Mouse (Mus musculus) adrenal gland, adult 18-20 months (tissue): ENCODE data around the gene Dpysl4. TPM values are rescaled to one million over a fixed set of nuclear protein-coding genes. Genes with fewer than 3 reads are reported as not detected.

ENCODE experiments used
- DNase-seq, 2 experiments: peaks; one replicate each; pipeline ENCODE4 v3.0.0; 2021 to 2022; ENCODE audit warnings: low spot score in 2 of 2
- total RNA-seq, 2 experiments: library from RNA; stranded (reverse); gene quantifications; 1 replicate in 1 of 2; 2 replicates in 1 of 2; pipeline ENCODE4 v1.2.3; 2021

Dpysl4 gene
- total RNA-seq, 2 experiments from 2014 or later = 0.22 to 0.70 TPM

DNA sequence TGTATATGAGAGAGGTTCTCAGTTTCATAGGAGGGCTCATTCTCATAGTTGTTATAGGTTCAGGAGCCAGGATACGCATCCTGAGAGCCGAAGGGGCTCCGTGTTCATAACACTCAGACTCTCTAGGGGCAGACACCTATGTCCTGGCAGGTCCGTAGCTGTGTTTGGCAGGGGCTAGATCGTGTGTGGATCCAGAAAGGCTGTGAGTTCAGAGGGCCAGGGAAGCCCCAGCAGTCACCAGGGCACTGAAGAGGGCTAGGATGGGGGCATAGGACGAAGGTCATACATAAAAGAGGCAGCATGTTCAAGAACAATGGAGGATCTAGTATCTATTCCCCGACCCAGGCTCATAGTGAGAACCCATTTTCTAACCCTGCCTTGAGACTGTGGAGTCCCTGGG lies 9.5 kb downstream of the Dpysl4 start:
- DNase-seq = no peak

DNA sequence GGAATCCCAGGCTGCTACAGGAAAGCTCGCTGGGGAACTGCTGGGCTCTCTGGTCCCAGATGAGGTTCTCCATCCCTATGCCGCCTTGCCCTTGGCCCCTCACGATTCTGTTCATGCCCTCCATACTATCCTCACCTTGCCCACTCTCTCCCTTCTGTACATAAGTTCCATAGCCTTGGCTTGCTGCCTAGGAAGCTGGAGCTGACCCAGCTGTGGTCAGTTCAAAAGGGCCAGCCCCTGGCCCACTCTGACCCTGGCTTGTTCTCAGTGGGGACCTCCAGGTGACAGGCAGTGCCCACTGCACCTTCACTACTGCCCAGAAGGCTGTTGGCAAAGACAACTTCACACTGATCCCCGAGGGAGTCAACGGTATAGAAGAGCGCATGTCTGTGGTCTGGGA lies 10.6 kb downstream of the Dpysl4 start:
- DNase-seq = no peak

DNA sequence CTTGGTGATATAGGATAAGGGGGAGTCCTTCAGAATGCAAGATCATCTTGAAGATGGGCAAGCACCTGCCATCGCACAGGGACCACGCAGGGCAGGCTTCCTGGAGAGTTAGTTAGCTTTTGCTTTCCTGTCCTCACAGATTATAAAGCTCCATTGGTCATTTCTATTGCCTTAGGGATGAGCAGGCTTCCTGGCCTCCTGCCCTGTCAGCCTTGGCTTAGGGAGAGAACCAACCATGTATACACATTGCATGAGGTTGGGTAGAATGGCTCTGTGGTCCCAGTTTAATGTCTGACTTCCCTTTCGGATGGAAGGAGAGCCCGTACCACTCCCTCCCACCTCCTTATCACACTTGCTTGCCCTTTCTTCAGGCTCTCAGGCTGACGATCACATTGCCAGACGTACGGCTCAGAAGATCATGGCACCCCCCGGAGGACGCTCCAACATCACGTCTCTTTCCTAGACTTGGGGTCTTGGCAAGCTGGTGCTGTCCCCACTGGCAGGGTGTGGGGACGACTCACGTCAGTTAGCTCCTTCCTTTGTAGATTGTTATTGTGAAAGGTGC lies 14.8 kb downstream of the Dpysl4 start:
- no peak for DNase-seq

DNA sequence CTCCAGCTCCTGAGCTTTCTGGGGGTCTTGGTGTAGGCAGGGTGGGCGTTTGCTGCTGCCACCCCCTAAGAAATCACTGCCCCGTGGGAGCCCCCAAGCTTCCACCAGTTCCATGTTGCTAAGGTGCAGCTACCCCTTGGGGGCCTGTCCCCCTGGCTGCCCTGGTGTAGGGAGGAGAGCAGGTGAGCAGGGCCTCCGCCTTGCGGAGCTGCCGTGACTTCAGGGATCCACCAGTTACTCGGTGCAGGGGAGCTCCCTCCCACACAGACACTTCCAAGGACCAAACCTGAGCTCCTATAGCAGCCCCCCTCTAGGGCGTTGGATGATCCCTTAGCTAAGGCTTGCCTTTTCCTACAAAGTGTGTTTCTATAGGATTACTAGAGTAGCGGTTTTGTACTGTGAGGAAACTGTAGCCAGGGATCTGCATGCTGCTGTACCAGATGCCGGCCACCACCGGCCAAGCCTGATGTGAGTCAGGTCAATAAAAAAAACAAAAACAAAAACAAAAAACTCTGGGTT lies 15.5 kb downstream of the Dpysl4 start:
- no peak for DNase-seq

DNA sequence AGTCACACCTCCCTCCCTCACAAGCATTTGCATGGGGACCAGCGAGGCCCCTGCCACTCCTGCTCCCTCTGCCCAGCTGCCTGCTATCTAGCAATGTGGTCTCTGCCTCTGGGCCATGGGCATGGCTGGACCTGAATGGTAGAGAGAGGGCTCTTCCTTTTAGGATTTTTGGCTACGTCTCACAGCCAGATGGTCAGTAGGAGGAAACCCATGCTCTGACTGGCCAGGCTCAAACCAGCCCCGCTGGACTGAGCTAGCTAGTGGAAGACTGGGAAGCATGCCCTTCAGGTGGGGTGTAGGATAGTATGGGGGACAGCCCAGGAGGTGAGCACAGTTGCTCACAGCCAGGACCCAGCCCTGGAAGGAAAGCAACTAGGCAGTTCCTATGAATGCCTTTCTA lies 16.0 kb downstream of the Dpysl4 start:
- DNase-seq = no peak

DNA sequence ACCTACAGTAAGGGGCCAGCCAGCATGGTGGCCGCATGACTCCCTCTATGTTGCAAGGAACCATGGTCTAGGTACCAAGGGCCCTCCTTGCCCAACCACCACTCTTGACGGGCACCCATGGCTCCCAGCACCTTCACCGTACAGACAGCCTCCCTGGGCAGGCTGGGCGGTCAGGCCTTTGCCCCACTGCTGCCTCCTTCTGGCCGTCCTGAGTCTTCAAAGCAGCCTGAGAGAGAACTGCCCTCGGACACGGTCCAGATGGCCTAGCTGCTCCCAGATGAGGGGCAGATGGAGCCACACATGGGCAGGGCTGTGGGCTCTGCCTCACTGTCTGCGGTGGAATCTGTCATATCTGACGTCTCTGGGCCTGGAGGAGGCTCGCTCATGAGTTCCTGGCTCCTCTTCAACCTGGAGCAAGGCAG lies 18.2 kb downstream of the Dpysl4 start:
- DNase-seq = no peak

DNA sequence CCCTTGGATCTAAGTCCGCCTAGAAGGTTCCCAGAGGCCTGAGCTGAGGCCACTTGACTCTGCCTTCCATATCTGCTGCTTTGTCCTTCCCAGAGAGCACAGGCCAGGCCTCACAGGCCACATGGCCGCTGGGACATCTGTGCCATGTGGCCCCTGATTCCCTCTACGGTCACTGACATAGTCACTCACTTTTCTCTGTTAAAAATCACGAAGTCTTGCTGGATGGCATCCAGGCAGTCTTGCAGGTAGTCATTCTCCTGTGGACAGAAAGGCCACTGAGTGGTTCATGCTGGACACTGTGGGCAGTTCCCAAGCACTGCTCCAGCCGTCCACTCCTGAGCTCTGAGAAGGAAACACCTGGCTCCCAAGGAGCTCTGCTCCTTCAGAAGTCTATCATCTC lies 19.3 kb downstream of the Dpysl4 start:
- no peak for DNase-seq

DNA sequence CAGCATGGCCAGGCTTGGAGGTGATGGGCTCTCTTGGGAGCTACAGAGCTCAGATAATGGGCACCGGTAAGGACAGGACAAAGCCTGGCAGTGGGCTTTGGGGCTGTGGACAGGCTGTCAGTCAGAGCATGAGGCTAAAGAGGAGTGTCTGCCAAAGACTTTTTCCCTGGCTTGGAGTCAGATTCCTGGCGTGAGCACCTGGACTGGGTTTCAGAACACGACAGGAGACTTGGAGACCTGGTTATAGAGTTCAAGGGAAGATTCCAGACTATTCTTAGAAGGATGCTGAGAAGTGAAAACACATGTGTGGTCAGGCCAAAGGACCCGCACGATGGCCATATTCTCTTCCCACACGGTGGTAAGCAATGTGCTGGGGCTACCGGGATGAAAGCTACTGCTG lies 19.9 kb downstream of the Dpysl4 start:
- no peak for DNase-seq

DNA sequence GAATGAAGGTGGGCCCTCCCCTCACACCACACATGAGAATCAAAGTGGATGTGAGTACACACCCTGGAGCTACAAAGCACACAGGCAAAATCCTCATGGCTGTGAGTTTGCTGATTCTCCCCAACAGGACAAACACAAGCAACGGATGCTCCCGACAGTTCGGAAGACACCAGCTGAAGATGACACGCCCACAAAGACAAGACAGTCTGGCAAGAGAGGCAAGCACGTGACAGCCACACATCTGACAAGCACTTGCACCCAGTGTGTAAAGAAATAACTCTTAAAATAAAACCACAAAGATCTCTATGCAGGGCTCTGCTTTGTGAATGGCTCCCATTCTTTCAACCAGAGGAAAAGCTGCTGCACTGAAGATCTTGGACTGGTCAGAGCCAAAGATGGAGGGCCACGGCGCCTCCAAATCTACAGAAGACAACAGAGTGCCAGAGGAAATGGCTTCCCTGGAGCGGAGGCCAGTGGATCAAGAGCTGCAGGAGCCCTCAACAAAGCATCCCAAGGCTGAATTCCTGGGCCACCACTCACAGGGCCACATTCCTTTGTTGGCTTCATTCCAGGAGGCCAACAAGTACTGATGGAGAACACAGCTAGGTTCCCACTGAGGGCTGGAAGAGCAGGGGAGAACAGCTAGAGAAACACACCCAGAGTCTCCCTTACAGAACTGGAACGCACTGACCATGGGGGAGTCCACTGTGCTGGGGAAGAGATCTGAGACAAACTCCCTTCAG lies 22.3 kb downstream of the Dpysl4 start:
- DNase-seq = peak in 1 of 2 experiments; percentile 15

DNA sequence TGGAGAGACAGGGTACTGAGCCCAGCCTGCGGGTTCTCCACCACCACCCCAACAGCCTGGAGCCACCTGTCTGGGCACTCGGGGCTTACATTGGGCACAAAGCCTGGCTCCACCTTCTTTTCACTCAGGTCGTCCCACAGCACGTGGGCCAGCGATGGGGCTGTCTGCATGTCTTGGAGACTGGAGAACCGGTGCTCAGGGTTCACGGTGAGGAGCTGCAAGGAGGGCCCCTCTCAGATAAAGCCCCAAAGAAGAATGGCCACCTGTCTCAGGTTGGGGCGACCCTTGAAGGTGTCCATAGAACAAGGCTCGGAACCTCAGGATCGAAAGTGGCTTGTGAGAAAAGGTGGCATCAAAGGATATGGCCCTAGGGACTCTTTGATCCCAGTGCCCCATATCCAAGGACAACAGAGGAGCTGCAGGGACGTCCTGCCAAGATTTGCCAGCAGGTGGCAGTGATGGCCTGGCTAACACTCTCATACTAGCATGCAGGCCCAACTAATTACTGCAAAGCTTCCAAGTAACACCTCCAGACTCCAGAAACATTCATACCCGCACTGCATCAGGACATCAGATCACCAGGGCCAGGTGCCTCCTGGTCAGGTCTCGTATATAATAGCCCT lies 33.5 kb downstream of the Dpysl4 start:
- DNase-seq = peak; percentile 84 to 85

DNA sequence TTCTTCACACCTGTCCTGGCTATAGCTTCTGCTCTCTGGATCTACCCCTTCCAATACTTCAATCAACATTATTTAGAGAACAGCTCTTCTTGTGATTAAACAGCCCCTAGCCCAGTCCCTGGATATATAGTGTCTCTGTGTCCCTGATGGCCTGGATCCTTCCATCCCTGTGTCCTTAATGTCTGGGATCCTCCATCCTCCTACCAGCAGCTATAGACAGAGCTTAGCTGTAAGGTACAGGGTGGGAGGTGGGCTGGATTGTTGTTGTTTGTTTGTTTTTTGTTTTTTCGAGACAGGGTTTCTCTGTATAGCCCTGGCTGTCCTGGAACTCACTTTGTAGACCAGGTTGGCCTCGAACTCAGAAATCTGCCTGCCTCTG lies 34.0 kb downstream of the Dpysl4 start:
- DNase-seq = no peak

DNA sequence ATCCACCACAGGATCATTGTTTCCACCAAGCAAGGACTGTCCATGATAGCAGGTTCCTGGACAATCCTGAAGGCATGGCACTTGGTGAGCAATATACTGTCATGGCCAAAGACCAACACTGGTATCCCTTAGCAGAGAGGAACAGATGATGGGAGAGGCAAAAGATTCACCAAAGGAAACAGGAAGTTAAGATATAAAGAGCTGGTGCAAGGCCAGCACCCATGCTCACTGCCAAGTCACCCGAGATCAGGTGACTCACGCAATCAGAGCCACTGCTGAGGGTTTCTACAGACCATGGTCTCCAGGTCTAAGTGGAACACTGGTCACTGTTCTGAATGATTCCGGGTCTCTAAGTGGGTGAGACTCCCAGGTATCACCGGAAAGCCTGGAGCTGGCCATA lies 40.1 kb downstream of the Dpysl4 start:
- no peak for DNase-seq

DNA sequence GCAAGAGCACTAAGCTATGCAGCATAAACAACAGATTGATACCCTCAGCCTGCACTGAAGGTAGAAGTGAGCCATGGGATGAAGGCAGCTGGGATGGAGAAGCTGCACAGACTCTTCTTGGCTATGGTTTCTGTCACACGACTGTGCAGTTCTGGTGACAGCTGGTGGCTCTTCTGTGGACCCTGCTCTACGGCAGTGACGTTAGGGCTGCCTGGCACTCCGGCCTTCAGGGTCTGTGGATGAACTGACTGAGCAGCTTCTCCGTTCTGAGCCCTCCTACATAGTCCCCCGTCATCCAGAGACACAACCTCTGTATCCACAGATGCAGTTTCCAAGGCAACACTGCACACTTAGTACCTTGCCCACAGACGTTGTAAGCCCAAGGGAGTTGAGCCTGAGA lies 40.7 kb downstream of the Dpysl4 start:
- no peak for DNase-seq

DNA sequence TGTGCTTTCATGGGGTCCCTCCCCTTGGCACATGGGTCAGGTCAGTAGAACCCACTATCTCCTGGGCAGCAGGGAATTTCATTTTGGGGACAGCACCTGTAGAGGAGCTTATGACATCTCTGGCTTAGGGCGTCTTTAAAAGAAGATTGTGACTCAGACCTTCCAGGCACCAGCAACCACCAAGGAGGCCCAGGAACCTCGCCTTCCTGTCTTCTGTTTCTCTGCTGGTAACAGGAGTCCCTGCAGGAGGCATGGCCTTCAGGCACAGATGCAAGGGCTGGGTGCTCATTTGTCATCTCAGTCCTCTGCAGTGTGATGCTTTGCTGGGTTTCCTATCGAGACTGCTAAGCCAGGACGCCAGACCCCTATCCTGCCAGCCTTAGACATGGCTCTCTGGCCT lies 43.2 kb downstream of the Dpysl4 start:
- no peak for DNase-seq

DNA sequence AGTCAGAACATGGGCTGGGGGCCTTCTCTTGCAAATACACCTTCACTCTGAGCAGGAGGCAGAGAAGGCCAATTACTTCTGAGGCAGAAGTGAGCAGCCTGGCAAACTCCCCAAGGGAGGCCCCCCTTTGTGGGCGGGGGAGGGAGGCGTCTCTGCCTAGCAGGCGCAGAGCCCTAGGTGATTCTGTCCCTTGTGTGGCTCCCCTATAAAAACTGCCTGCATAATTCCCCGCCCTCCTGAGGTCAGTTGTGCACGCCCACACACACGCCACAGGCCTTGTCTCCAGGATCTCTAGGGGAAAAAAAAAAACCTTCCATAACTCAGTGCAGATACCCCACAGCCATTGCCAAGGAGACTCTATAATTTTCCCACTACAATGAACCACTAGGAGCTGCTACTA lies 44.6 kb downstream of the Dpysl4 start:
- no peak for DNase-seq

DNA sequence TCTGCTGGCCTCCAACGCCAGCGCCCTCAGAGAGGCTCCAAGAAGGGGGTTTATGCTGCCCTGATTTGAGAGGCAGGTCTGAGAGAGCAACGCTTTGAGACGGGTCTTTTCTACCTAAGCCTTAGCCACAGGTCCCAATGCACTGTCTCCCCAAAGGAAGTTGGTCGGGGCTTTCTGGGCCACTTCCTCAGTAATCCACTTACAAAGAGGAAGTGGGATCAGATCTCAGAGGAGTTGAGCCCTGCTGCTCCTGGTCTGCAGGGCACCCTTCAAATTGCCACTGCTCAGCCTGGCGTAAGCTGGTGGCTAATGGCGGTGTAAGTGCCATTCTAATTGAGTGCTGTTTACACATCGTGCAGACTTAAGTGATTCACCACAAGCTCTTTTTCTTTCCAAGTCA lies 45.7 kb downstream of the Dpysl4 start:
- no peak for DNase-seq

DNA sequence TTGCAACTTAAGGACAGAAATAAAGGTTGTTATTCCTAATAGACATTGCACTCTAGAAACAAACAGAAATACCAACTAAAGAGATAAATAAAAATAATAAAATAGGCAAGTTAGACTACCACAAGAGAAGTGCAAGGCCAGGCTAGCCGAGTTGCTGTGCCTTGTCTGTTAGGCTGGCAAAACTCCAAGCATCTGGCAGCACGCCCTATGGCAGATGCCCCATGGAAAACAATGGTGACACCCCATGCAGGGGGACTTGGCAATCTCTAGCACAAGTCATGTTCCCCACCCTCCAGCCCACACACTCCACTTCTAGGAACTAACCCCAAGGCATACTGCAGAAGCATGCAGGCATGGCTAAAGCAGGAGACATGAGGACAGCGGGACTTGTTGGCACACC lies 47.6 kb downstream of the Dpysl4 start:
- DNase-seq = peak; percentile 35 to 51

DNA sequence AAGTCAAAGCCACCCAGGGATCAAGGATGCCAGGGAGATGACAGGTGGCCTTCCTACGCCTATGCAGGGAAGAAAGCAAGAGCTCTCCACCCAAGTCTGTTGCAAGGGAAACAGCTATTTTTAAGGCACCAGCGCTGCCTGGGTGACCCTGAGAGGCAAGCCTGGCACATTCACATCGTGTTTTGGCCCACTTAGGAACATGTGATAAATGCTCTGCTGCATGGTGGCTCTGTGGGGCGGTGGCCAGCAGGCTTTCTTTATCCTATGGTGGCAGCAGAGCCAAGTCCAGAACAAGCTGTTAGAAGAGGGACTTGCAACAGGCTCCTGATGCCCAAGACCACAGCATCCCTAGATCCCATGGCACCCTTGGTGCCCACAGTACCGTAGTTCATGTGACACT lies 49.4 kb downstream of the Dpysl4 start:
- no peak for DNase-seq

DNA sequence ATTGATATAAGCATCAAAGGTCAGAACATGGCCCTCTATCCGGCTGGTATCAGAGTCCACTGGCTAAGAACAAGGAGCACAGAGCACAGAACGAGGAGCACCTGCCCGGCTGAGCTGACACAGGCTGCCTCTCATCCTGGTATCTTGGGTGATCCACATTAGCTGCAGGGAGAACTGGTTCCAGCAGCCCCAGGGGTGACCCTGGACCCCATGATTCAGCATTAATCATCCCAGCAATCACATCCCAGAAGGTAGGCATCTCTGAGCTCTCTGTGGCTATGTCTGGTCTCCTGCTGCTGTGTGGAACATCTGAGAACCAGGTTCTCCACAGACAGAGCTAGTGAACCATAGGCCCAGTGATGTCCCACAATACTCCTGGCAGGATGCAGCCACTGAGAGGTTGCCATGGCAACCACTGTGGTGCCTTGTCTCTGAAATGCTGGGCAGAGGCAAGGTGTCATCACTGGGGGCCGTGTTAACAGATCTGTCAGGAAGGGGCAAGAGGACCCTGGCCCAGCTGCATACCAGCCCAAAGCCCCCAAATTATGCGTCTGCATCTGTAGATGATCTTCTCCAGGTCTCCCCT lies 51.2 kb downstream of the Dpysl4 start:
- no peak for DNase-seq

DNA sequence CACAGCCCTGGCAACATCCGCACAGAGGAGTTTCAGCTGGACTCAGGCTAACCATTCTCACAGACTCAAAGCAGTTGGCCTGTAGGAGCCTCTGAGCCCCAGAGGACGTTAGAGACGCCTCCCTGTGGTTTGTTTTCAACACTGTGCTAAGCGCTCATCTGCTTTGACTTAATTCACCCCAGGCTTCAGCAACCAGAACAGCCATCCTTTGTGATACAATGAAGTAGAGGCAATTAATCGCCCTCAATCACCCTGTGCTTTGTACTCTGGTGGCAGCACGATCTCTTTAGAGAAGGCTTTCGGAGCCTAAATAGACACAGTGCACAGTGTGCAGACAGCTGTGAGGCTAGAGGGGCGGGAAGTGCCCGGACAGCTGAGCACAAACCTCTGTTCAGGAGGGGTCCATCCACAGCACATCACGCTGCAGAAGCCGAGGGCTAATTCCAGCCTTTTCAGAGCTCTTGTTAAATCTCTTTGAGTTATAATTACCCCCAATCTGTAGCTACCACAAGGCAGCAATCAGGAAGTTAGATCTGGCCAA lies 54.2 kb downstream of the Dpysl4 start:
- DNase-seq = no peak

DNA sequence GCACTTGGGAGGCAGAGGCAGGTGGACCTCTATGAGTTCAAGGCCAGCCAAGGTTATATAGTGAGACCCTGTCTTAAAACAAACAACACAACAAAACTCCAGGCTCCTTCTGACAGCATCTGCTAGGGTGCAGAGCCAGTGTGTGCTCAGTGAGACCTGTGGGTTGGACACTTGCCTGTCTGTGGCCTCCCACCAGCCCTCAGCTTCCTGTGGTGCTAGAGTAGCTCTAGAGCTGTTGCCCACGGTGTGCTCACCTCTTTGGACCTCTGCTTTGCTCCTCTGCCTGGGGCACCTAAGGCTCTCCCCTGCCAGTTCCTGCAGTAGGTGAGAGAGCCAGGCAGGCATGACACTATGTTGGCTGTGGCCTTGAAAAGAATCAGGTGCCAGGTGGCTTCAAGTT lies 58.0 kb downstream of the Dpysl4 start:
- DNase-seq = no peak

DNA sequence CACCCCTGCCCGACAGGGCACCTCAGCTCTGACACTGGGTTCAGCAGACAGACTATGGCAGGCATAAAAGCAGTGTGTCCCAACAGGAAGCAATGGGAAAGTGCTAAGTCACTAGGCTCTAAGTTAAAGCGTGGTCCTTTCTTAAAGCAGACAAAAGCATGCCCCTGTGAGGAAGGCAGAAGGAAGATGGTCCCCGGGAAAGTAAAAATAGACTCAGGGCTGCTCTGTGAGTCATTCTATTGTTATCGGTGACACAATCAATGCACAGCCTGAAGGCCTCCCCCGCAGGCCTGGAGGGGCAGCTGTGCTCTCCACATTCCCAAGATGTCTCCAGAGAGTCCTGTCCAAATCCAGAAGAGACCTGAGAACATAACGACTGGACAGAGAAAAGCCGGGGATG lies 60.1 kb downstream of the Dpysl4 start:
- DNase-seq = no peak
